Mouse (Mus musculus) heart, embryonic 14.5 days (tissue): ENCODE data around the gene Hes1. TPM values are rescaled to one million over a fixed set of nuclear protein-coding genes. Genes with fewer than 3 reads are reported as not detected.

ENCODE experiments used
- ATAC-seq: fragments of 200-750 bp; cut with Nextera tagmentation; 2 replicates; pipeline ENCODE4 v1.8.0; 2017; ENCODE audit warnings: low read depth, moderate TSS enrichment; ENCODE audit not compliant: insufficient number of reproducible peaks, insufficient read depth, low FRiP score
- H3K27ac ChIP-seq, 2 experiments: fragments of 200-500 bp in 1 of 2; fragments of 300-500 bp in 1 of 2; sonication (generic) in 1 of 2; replicated peaks in 1 of 2; 2 replicates each; pipeline ENCODE4 v1.5.1; 2012 to 2014; ENCODE audit warnings: low read depth in 2 of 2, low read length in 2 of 2, control low read depth in 1 of 2, mild to moderate bottlenecking in 1 of 2, mixed read lengths in 1 of 2; ENCODE audit not compliant: control insufficient read depth in 1 of 2, insufficient read depth in 1 of 2
- H3K27me3 ChIP-seq: fragments of 300-500 bp; sonication (generic); 2 replicates; pipeline ENCODE4 v1.6.1; 2014; ENCODE audit warnings: mild to moderate bottlenecking, low read length, control low read depth; ENCODE audit not compliant: control insufficient read depth, insufficient read depth
- H3K36me3 ChIP-seq: fragments of 300-500 bp; sonication (generic); 2 replicates; pipeline ENCODE4 v1.6.1; 2014; ENCODE audit warnings: mild to moderate bottlenecking, control low read depth, low read length, mixed read lengths; ENCODE audit not compliant: control insufficient read depth, insufficient read depth
- H3K4me1 ChIP-seq, 2 experiments: fragments of 200-500 bp in 1 of 2; fragments of 300-500 bp in 1 of 2; sonication (generic) in 1 of 2; 2 replicates each; pipeline ENCODE4 v1.6.1; 2012 to 2014; ENCODE audit warnings: low read length in 2 of 2, control low read depth in 1 of 2, mixed read lengths in 1 of 2; ENCODE audit not compliant: control insufficient read depth in 2 of 2, insufficient read depth in 2 of 2
- H3K4me2 ChIP-seq: fragments of 300-500 bp; sonication (generic); 2 replicates; pipeline ENCODE4 v1.6.1; 2014; ENCODE audit warnings: mild to moderate bottlenecking, low read length
- H3K4me3 ChIP-seq, 2 experiments: fragments of 200-500 bp in 1 of 2; fragments of 300-500 bp in 1 of 2; sonication (generic) in 1 of 2; 2 replicates each; pipeline ENCODE4 v1.5.1; 2012 to 2014; ENCODE audit warnings: low read length in 2 of 2, mild to moderate bottlenecking in 2 of 2, control low read depth in 1 of 2, low read depth in 1 of 2, moderate library complexity in 1 of 2; ENCODE audit not compliant: control insufficient read depth in 1 of 2, insufficient read depth in 1 of 2
- H3K9ac ChIP-seq: fragments of 300-500 bp; sonication (generic); 2 replicates; pipeline ENCODE4 v1.6.1; 2014; ENCODE audit warnings: mild to moderate bottlenecking, low read length
- H3K9me3 ChIP-seq: fragments of 300-500 bp; sonication (generic); 2 replicates; pipeline ENCODE4 v1.6.1; 2016; ENCODE audit warnings: low read length, control low read depth; ENCODE audit not compliant: control insufficient read depth
- WGBS: fragments of 180-500 bp; shearing (Covaris S2); extraction: QIAGEN DNeasy Blood & Tissue Kit; methylation state at CpG from one replicate; pipeline ENCODE4 v1.1.7; 2014; 5-methylcytosine and 5-hydroxymethylcytosine counted together
- polyA plus RNA-seq: library from polyadenylated mRNA; unstranded; fragments of >200 nt; fragmentation: Nextera tagmentation; extraction: Ambion mirVana; gene quantifications from 2 replicates; pipeline ENCODE4 v1.2.1, GENCODE M21; 2014

Gene Hes1
- polyA plus RNA-seq, 1 experiment from 2014 or later = 25.4 TPM

- peaks cover 0 to 2% of the 10 kb centered on the region in 2 experiments; a peak in 1 of 4 replicates for H3K4me1 ChIP-seq
Measured at GRCm38 (mm10) chr16:30111069-30111468, 46.9 kb downstream of the Hes1 start.

GRCm38 (mm10) chr16:30111566-30111965 lies 47.4 kb downstream of the Hes1 start:
- no peak for ATAC-seq

More at GRCm38 (mm10) chr16:30111069-30111468, 46.9 kb downstream of the Hes1 start:
- peaks cover 7% of the 10 kb centered on the region for H3K9me3 ChIP-seq
- no peak overlapping the region for H3K9ac ChIP-seq
- H3K27me3 ChIP-seq = no peaks in the 10 kb centered on the region
- no peak overlapping the region for H3K27ac ChIP-seq
- no peak overlapping the region for H3K4me3 ChIP-seq
- no peaks in the 10 kb centered on the region for H3K36me3 ChIP-seq
- H3K4me2 ChIP-seq = no peak overlapping the region
- ATAC-seq = no peak

GRCm38 (mm10) chr16:30113170-30113569 lies 49.0 kb downstream of the Hes1 start:
- H3K4me2 ChIP-seq = no peak overlapping the region
- H3K9ac ChIP-seq = no peak overlapping the region
- H3K4me1 ChIP-seq = peaks cover 0 to 2% of the 10 kb centered on the region in 2 experiments; a peak in 1 of 4 replicates
- no peak overlapping the region for H3K27ac ChIP-seq
- no peaks in the 10 kb centered on the region for H3K27me3 ChIP-seq
- H3K9me3 ChIP-seq = peaks cover 7% of the 10 kb centered on the region
- no peak for ATAC-seq
- no peak overlapping the region for H3K4me3 ChIP-seq
- WGBS = 25% methylated on average over 3 of the region's 3 CpGs
- H3K36me3 ChIP-seq = no peaks in the 10 kb centered on the region

More at GRCm38 (mm10) chr16:30111566-30111965, 47.4 kb downstream of the Hes1 start:
- Histone ChIP-seq H3K36me3 (no peaks in the 10 kb centered on the region), H3K9me3 (peaks cover 7% of the 10 kb centered on the region), H3K4me1 (peaks cover 0 to 2% of the 10 kb centered on the region in 2 experiments; a peak in 1 of 4 replicates), H3K27ac (no peak overlapping the region), H3K4me2 (no peak overlapping the region), H3K4me3 (no peak overlapping the region), H3K9ac (no peak overlapping the region), H3K27me3 (no peaks in the 10 kb centered on the region)
- 59% methylated on average over 2 of the region's 2 CpGs for WGBS

- Histone ChIP-seq H3K9me3 (peaks cover 7% of the 10 kb centered on the region), H3K36me3 (no peaks in the 10 kb centered on the region), H3K4me1 (peaks cover 0 to 2% of the 10 kb centered on the region in 2 experiments; a peak in 1 of 4 replicates), H3K9ac (no peak overlapping the region), H3K27ac (no peak overlapping the region), H3K27me3 (no peaks in the 10 kb centered on the region), H3K4me3 (no peak overlapping the region), H3K4me2 (no peak overlapping the region)
- WGBS = 80% methylated on average over 7 of the region's 8 CpGs
- no peak for ATAC-seq
Measured at GRCm38 (mm10) chr16:30113800-30114199, 49.6 kb downstream of the Hes1 start.

GRCm38 (mm10) chr16:30114451-30114850 lies 50.3 kb downstream of the Hes1 start:
- WGBS = 88% methylated on average over 1 of the region's 1 CpGs
- no peak overlapping the region for H3K27ac ChIP-seq

More at GRCm38 (mm10) chr16:30114451-30114850, 50.3 kb downstream of the Hes1 start:
- Histone ChIP-seq H3K36me3 (no peaks in the 10 kb centered on the region), H3K4me3 (no peak overlapping the region), H3K9ac (no peak overlapping the region), H3K27me3 (0 out of 2 replicates have a peak, but pooled peaks cover 2% of the 10 kb centered on the region), H3K9me3 (peaks cover 7% of the 10 kb centered on the region), H3K4me1 (peaks cover 0 to 2% of the 10 kb centered on the region in 2 experiments; a peak in 1 of 4 replicates), H3K4me2 (no peak overlapping the region)
- ATAC-seq = no peak

Other genes with a start within 250 kb of the Hes1 start
- gene Cpn2, start 203.1 kb downstream of the Hes1 start, polyA plus RNA-seq = not detected in 2 replicates
- 0.19 and 0.39 TPM in 2 replicates for gene Lrrc15, start 218.9 kb downstream of the Hes1 start, polyA plus RNA-seq
- 0.50 and 0.63 TPM in 2 replicates for gene Gp5, start 246.4 kb downstream of the Hes1 start, polyA plus RNA-seq